Mouse (Mus musculus) small intestine, adult 10 weeks (tissue): ENCODE data around the gene Nsg1. TPM values are rescaled to one million over a fixed set of nuclear protein-coding genes. Genes with fewer than 3 reads are reported as not detected.

Experiments
- polyA plus RNA-seq: library from polyadenylated mRNA; stranded (reverse); fragments of 350-450 nt; fragmentation: Illumina TruSeq; extraction: RNeasy Lipid Tissue Mini Kit (QIAGEN cat#74804); gene quantifications from one replicate; pipeline ENCODE4 v1.2.3, GENCODE M21; 2014; ENCODE audit warnings: low replicate concordance

The Nsg1 gene
- polyA plus RNA-seq: 1.2 TPM

DNA sequence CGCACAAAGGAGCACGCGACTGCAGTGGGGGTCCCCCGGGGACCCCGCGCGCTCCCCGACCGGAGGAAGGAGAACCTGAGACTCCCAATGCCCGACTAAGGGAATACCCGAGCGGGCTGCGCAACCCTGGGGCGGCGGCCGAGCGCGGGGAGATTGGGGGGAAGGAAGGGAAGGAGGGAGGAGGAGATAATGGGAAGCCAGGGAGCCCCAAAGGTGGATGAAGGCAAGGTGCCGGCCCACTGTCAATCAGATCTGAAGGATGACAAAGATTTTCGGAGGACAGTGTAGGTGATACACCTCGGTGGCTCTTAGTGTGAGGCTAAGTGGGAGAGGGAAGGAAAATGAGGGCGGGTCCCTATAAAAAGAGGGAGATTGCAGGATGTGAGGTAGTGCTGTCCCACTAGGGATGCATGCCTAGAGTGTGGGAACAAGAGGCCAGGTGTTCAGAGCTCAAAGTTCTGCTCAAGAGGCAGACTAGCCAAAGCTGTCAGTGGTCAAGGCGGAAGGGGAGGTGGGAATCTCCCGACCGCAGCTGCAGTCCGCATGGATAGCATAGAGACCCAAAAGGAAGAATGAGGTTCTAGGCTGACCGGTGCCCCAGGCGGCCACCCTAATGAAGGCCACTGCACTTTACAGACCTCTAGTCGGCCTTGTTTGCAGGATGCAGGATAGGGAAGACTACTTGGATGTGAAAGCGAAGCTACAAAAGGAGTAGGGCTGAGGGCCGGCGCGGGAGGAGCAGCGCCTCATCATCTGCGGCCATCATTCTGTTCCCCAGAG lies at the start of gene Nsg1:
Nsg1 (minus strand) TSS at position 274 of the 780 bp plus-strand sequence.

Other genes starting within 250 kb of the Nsg1 start
- gene Stx18, start 121.2 kb downstream of the Nsg1 start, polyA plus RNA-seq: 27.3 TPM
- gene Zbtb49, start 60.5 kb upstream of the Nsg1 start, polyA plus RNA-seq: 1.4 TPM
- 33.8 TPM for gene Lyar, start 60.6 kb upstream of the Nsg1 start, polyA plus RNA-seq
- gene Tmem128, start 100.3 kb upstream of the Nsg1 start, polyA plus RNA-seq: 56.5 TPM
- not detected for gene Otop1, start 116.1 kb upstream of the Nsg1 start, polyA plus RNA-seq
- gene Drd5, start 159.5 kb upstream of the Nsg1 start, polyA plus RNA-seq: not detected